Mouse (Mus musculus): ENCODE data around the gene Wbp4.

DNA sequence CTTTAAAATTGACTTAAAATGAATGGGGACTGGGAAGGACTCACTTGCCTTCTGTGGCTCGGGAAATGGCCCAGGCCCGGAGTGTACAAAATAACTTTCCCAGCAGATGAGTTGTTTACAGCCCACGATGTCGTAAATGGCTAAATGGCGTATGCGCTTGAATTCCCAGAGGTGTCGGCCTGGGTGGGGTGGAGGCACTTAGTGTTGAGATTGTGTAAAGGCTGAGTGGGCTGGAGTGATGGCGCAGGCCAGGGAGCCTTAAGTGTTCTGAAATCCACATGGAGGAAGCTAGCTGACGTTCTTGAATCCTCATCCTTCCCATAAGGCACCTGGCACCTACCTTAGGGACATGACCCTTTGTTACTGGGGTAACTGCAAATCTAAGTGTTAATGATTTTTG, 7.2 kb upstream of the Wbp4 start:
- TF ChIP-seq CTCF (IDR thresholded peaks at IDR 0.05; ENCODE audit: borderline replicate concordance, insufficient read depth, low read length): no peak
- no peak for TF ChIP-seq POLR2A (IDR thresholded peaks at IDR 0.05; ENCODE audit: low read depth, low read length)
